Mouse (Mus musculus): ENCODE measurements around the gene Gan. TPM values are rescaled to one million over a fixed set of nuclear protein-coding genes. Genes with fewer than 3 reads are reported as not detected.

The Gan gene
- total and polyA plus RNA-seq, 3 experiments: 5.6 to 8.7 TPM; not detected in 1

- H3K79me2 ChIP-seq (ENCODE audit: control insufficient read depth, insufficient read depth, low read length, poor library complexity): no peaks in the 10 kb centered on the region
- H3K4me3 ChIP-seq (ENCODE audit: control insufficient read depth in 1 of 2, insufficient read depth in 1 of 2, low read depth in 2 of 2, low read length in 2 of 2): no peak overlapping the region
- TF ChIP-seq ZMIZ1 (IDR thresholded peaks at IDR 0.05; ENCODE audit: low read depth, low read length): no peak
- no peak for TF ChIP-seq RCOR1 (IDR thresholded peaks at IDR 0.05; ENCODE audit: low read depth, low read length)
- no peak for TF ChIP-seq RAD21 (IDR thresholded peaks at IDR 0.05; ENCODE audit: low read depth, low read length)
- TF ChIP-seq USF1 (IDR thresholded peaks at IDR 0.05; ENCODE audit: low read depth, low read length): no peak
- no peak for TF ChIP-seq TAL1 (IDR thresholded peaks at IDR 0.05; ENCODE audit: low read length)
- TF ChIP-seq USF2 (IDR thresholded peaks at IDR 0.05; ENCODE audit: borderline replicate concordance in 1 of 2, insufficient read depth in 1 of 2, low read depth in 1 of 2, low read length in 2 of 2): no peak
- TF ChIP-seq NELFE (IDR thresholded peaks at IDR 0.05; ENCODE audit: low read depth, low read length): no peak
- no peak for TF ChIP-seq HCFC1 (IDR thresholded peaks at IDR 0.05; ENCODE audit: low read depth, low read length)
- TF ChIP-seq JUND (IDR thresholded peaks at IDR 0.05; ENCODE audit: low read depth, low read length): no peak
- no peak for TF ChIP-seq GATA1 (IDR thresholded peaks at IDR 0.05; ENCODE audit: low read depth, low read length)
- no peak for TF ChIP-seq EP300 (IDR thresholded peaks at IDR 0.05; ENCODE audit: low read depth in 1 of 2, low read length in 2 of 2)
- TF ChIP-seq ZC3H11A (IDR thresholded peaks at IDR 0.05; ENCODE audit: low read depth, low read length): no peak
- H3K36me3 ChIP-seq (ENCODE audit: control insufficient read depth in 1 of 2, insufficient read depth in 2 of 2, low read length in 2 of 2): peaks cover 0 to 15% of the 10 kb centered on the region in 2 experiments; a peak in 2 of 4 replicates
- H3K9ac ChIP-seq (ENCODE audit: control insufficient read depth, low read depth, low read length, poor library complexity, severe bottlenecking): no peak overlapping the region
- no peaks in the 10 kb centered on the region for H3K9me3 ChIP-seq (replicated peaks; ENCODE audit: insufficient read depth, low read length)
- peaks cover 5 to 28% of the 10 kb centered on the region in 2 experiments for H3K4me1 ChIP-seq (ENCODE audit: control insufficient read depth in 1 of 2, insufficient read depth in 2 of 2, low read length in 2 of 2)
- H3K27me3 ChIP-seq (ENCODE audit: control insufficient read depth in 1 of 2, insufficient read depth in 2 of 2, low read length in 2 of 2): no peaks in the 10 kb centered on the region
- DNase-seq (ENCODE audit: low read depth, low spot score): no peak
- no peak overlapping the region for H3K27ac ChIP-seq (ENCODE audit: control insufficient read depth, low read depth, low read length)
These were observed 46.3 kb upstream of the Gan start for GRCm38 (mm10) chr8:117111641-117112040.

GRCm38 (mm10) chr8:117112261-117112660, 45.7 kb upstream of the Gan start:
- H3K4me3 ChIP-seq (ENCODE audit: control insufficient read depth in 1 of 2, insufficient read depth in 1 of 2, low read depth in 2 of 2, low read length in 2 of 2): no peak overlapping the region
- H3K4me1 ChIP-seq (ENCODE audit: control insufficient read depth in 1 of 2, insufficient read depth in 2 of 2, low read length in 2 of 2): peaks cover 5 to 29% of the 10 kb centered on the region in 2 experiments
- DNase-seq (ENCODE audit: low read depth, low spot score): no peak
- no peak overlapping the region for H3K27ac ChIP-seq (ENCODE audit: control insufficient read depth, low read depth, low read length)
- TF ChIP-seq MAX (IDR thresholded peaks at IDR 0.05; ENCODE audit: low read length) (no peak), CHD2 (IDR thresholded peaks at IDR 0.05; ENCODE audit: low read length) (no peak)
- no peak overlapping the region for H3K9ac ChIP-seq (ENCODE audit: control insufficient read depth, low read depth, low read length, poor library complexity, severe bottlenecking)
- no peaks in the 10 kb centered on the region for H3K79me2 ChIP-seq (ENCODE audit: control insufficient read depth, insufficient read depth, low read length, poor library complexity)
- peaks cover 0 to 17% of the 10 kb centered on the region in 2 experiments; a peak in 2 of 4 replicates for H3K36me3 ChIP-seq (ENCODE audit: control insufficient read depth in 1 of 2, insufficient read depth in 2 of 2, low read length in 2 of 2)
- H3K27me3 ChIP-seq (ENCODE audit: control insufficient read depth in 1 of 2, insufficient read depth in 2 of 2, low read length in 2 of 2): no peaks in the 10 kb centered on the region
- no peaks in the 10 kb centered on the region for H3K9me3 ChIP-seq (replicated peaks; ENCODE audit: insufficient read depth, low read length)

- H3K4me3 ChIP-seq (ENCODE audit: control insufficient read depth in 1 of 2, insufficient read depth in 1 of 2, low read depth in 2 of 2, low read length in 2 of 2): peak overlapping the region; percentile 34 to 45; a peak in 3 of 4 replicates
- H3K4me1 ChIP-seq (ENCODE audit: control insufficient read depth in 1 of 2, insufficient read depth in 2 of 2, low read length in 2 of 2): peaks cover 5 to 25% of the 10 kb centered on the region in 2 experiments
- peaks cover 0 to 17% of the 10 kb centered on the region in 2 experiments; a peak in 2 of 4 replicates for H3K36me3 ChIP-seq (ENCODE audit: control insufficient read depth in 1 of 2, insufficient read depth in 2 of 2, low read length in 2 of 2)
- TF ChIP-seq MAFK (IDR thresholded peaks at IDR 0.05; ENCODE audit: borderline replicate concordance, low read depth, low read length) (no peak), JUND (IDR thresholded peaks at IDR 0.05; ENCODE audit: low read depth, low read length) (peak; percentile 84; the same call in 1 of the 2 replicates), GATA1 (IDR thresholded peaks at IDR 0.05; ENCODE audit: low read depth, low read length) (no peak)
- peak overlapping the region; percentile 3; the same call in 1 of the 2 replicates for H3K9ac ChIP-seq (ENCODE audit: control insufficient read depth, low read depth, low read length, poor library complexity, severe bottlenecking)
- H3K79me2 ChIP-seq (ENCODE audit: control insufficient read depth, insufficient read depth, low read length, poor library complexity): no peaks in the 10 kb centered on the region
- H3K27me3 ChIP-seq (ENCODE audit: control insufficient read depth in 1 of 2, insufficient read depth in 2 of 2, low read length in 2 of 2): no peaks in the 10 kb centered on the region
- no peaks in the 10 kb centered on the region for H3K9me3 ChIP-seq (replicated peaks; ENCODE audit: insufficient read depth, low read length)
- no peak for DNase-seq (ENCODE audit: low read depth, low spot score)
- H3K27ac ChIP-seq (ENCODE audit: control insufficient read depth, low read depth, low read length): no peak overlapping the region
These were observed 42.8 kb upstream of the Gan start for GRCm38 (mm10) chr8:117115094-117115493.

All from MEL (cell line).